Mouse (Mus musculus) stomach, embryonic 14.5 days (tissue): ENCODE data around the gene Muc5b. TPM values are rescaled to one million over a fixed set of nuclear protein-coding genes. Genes with fewer than 3 reads are reported as not detected.
"Not testable (repeated sequence)": the region's sequence is repeated elsewhere in the genome, so short reads cannot be mapped to it uniquely, and the experiment has no call there.

Experiments
- ATAC-seq: fragments of 200-750 bp; cut with Nextera tagmentation; 2 replicates; pipeline ENCODE4 v1.8.0; 2017; ENCODE audit warnings: low read depth, moderate TSS enrichment; ENCODE audit not compliant: insufficient number of reproducible peaks, insufficient read depth, low FRiP score
- H3K27ac ChIP-seq: fragments of 300-500 bp; sonication (generic); 2 replicates; pipeline ENCODE4 v1.5.1; 2014; ENCODE audit warnings: mild to moderate bottlenecking, low read length, moderate library complexity, mixed read lengths
- H3K27me3 ChIP-seq: fragments of 300-500 bp; sonication (generic); 2 replicates; pipeline ENCODE4 v1.6.1; 2014; ENCODE audit warnings: low read length, control low read depth, mixed read lengths; ENCODE audit not compliant: control insufficient read depth, insufficient read depth
- H3K36me3 ChIP-seq: fragments of 300-500 bp; sonication (generic); 2 replicates; pipeline ENCODE4 v1.6.1; 2014; ENCODE audit warnings: mild to moderate bottlenecking, control low read depth, low read length, moderate library complexity, mixed read lengths; ENCODE audit not compliant: control insufficient read depth, insufficient read depth
- H3K4me1 ChIP-seq: fragments of 300-500 bp; sonication (generic); 2 replicates; pipeline ENCODE4 v1.6.1; 2014; ENCODE audit warnings: low read length, control low read depth, mixed read lengths; ENCODE audit not compliant: control insufficient read depth, insufficient read depth
- H3K4me2 ChIP-seq: fragments of 300-500 bp; sonication (generic); replicated peaks from 2 replicates; pipeline ENCODE4 v1.6.1; 2014; ENCODE audit warnings: low read depth, low read length, control low read depth
- H3K4me3 ChIP-seq: fragments of 300-500 bp; sonication (generic); 2 replicates; pipeline ENCODE4 v1.5.1; 2014; ENCODE audit warnings: low read depth, low read length, control low read depth
- H3K9ac ChIP-seq: fragments of 300-500 bp; sonication (generic); replicated peaks from 2 replicates; pipeline ENCODE4 v1.6.1; 2014; ENCODE audit warnings: low read depth, mild to moderate bottlenecking, control low read depth, low read length, moderate library complexity, mixed read lengths
- H3K9me3 ChIP-seq: fragments of 300-500 bp; sonication (generic); 2 replicates; pipeline ENCODE4 v1.6.1; 2016; ENCODE audit warnings: low read depth, low read length, control low read depth; ENCODE audit not compliant: control insufficient read depth
- WGBS: fragments of 180-500 bp; shearing (Covaris S2); extraction: QIAGEN DNeasy Blood & Tissue Kit; methylation state at CpG from one replicate; pipeline ENCODE4 v1.1.7; 2014; 5-methylcytosine and 5-hydroxymethylcytosine counted together
- polyA plus RNA-seq: library from polyadenylated mRNA; unstranded; fragments of >200 nt; fragmentation: Nextera tagmentation; extraction: Ambion mirVana; gene quantifications from 2 replicates; pipeline ENCODE4 v1.2.1, GENCODE M21; 2014

Muc5b gene
- 0.08 and 0.17 TPM in 2 replicates for polyA plus RNA-seq

- Histone ChIP-seq H3K27ac (no peak within 1 kb of the TSS), H3K27me3 (no peaks in the 10 kb centered on the region), H3K9me3 (no peaks in the 10 kb centered on the region), H3K9ac (no peak within 1 kb of the TSS), H3K4me3 (no peak within 1 kb of the TSS), H3K4me2 (no peak within 1 kb of the TSS), H3K36me3 (no peaks in the 10 kb centered on the region), H3K4me1 (no peaks in the 10 kb centered on the region)
- WGBS = 54% methylated on average over 5 of the region's 5 CpGs
- peak; percentile 75 for ATAC-seq
These were observed at the start of gene Muc5b for GRCm38 (mm10) chr7:141838779-141839178. Gene Muc5b (plus strand): TSS chr7:141839070.

- no peak overlapping the region for H3K4me2 ChIP-seq
- no peak overlapping the region for H3K9ac ChIP-seq
- H3K4me1 ChIP-seq = no peaks in the 10 kb centered on the region
- peaks cover 8% of the 10 kb centered on the region for H3K9me3 ChIP-seq
- ATAC-seq = no peak
- no peaks in the 10 kb centered on the region for H3K36me3 ChIP-seq
- no peak overlapping the region for H3K4me3 ChIP-seq
- H3K27me3 ChIP-seq = no peaks in the 10 kb centered on the region
- 92% methylated on average over 1 of the region's 1 CpGs for WGBS
- no peak overlapping the region for H3K27ac ChIP-seq
These were observed 44.6 kb upstream of the Muc5b start for GRCm38 (mm10) chr7:141794251-141794650.

DNA sequence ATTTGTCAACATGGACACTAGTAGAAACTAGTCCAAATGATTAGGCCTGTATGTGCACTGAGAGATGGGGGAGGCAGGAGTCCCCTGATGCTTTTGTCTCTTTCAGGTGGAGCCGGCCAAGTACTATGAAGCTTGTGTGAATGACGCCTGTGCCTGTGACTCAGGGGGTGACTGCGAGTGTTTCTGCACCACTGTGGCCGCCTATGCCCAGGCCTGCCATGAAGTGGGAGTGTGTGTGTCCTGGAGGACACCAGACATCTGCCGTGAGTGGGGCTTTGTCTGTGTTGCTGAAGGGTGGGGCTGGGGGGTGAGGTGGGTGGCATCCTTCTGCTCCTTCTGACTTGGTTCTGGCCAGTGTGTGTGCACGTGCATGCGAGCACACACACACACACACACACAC is 35.7 kb upstream of the Muc5b start:
- Histone ChIP-seq H3K27me3 (no peaks in the 10 kb centered on the region), H3K4me2 (no peak overlapping the region), H3K9me3 (no peaks in the 10 kb centered on the region; the same call in 1 of the 2 replicates), H3K9ac (no peak overlapping the region), H3K4me1 (no peaks in the 10 kb centered on the region), H3K36me3 (no peaks in the 10 kb centered on the region), H3K4me3 (no peak overlapping the region), H3K27ac (no peak overlapping the region)
- no peak for ATAC-seq
- WGBS = 90% methylated on average over 7 of the region's 7 CpGs

- H3K4me1 ChIP-seq = no peaks in the 10 kb centered on the region
- 85% methylated on average over 7 of the region's 7 CpGs for WGBS
These were observed 33.5 kb upstream of the Muc5b start for GRCm38 (mm10) chr7:141805384-141805783.

GRCm38 (mm10) chr7:141807823-141808222 is 31.0 kb upstream of the Muc5b start:
- not testable (repeated sequence) for H3K4me1 ChIP-seq, H3K27me3 ChIP-seq, H3K27ac ChIP-seq, H3K4me2 ChIP-seq, ATAC-seq, H3K4me3 ChIP-seq, H3K9ac ChIP-seq, H3K36me3 ChIP-seq, H3K9me3 ChIP-seq
- no CpG with 5 or more reads among the region's 4 CpGs for WGBS

More at GRCm38 (mm10) chr7:141805384-141805783, 33.5 kb upstream of the Muc5b start:
- no peak overlapping the region for H3K4me2 ChIP-seq
- ATAC-seq = no peak
- no peaks in the 10 kb centered on the region for H3K9me3 ChIP-seq
- H3K27ac ChIP-seq = no peak overlapping the region
- H3K4me3 ChIP-seq = no peak overlapping the region
- H3K36me3 ChIP-seq = no peaks in the 10 kb centered on the region
- no peak overlapping the region for H3K9ac ChIP-seq
- H3K27me3 ChIP-seq = no peaks in the 10 kb centered on the region

GRCm38 (mm10) chr7:141809933-141810332 is 28.9 kb upstream of the Muc5b start:
- H3K9ac ChIP-seq, H3K9me3 ChIP-seq, H3K36me3 ChIP-seq, H3K27me3 ChIP-seq, H3K4me1 ChIP-seq, H3K4me2 ChIP-seq, ATAC-seq, H3K4me3 ChIP-seq, H3K27ac ChIP-seq: not testable (repeated sequence)
- no CpG with 5 or more reads among the region's 4 CpGs for WGBS

GRCm38 (mm10) chr7:141813321-141813720 is 25.5 kb upstream of the Muc5b start:
- Histone ChIP-seq H3K9me3 (no peaks in the 10 kb centered on the region), H3K4me1 (0 out of 2 replicates have a peak, but pooled peaks cover 7% of the 10 kb centered on the region), H3K27me3 (no peaks in the 10 kb centered on the region), H3K4me2 (no peak overlapping the region), H3K27ac (no peak overlapping the region), H3K4me3 (no peak overlapping the region), H3K36me3 (no peaks in the 10 kb centered on the region), H3K9ac (no peak overlapping the region)
- ATAC-seq = no peak
- WGBS = 73% methylated on average over 4 of the region's 4 CpGs

DNA sequence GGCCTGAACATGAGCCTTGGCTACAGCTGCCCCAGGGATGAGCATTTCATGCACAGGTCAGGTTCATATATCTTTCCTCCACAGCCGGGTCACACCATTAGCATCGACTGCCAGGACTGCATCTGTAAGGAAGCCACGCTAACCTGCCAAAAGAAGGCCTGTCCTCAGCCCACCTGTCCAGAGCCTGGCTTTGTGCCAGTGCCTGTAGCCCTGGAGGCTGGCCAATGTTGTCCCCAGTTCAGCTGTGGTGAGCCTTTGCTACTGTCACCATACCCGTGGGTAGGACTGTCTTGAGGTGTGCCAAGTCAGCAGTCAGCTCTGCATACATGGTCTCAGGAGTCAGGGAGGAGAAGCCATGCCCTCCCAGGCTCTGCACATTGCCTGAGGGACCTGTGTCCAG is 23.5 kb upstream of the Muc5b start:
- Histone ChIP-seq H3K36me3 (no peaks in the 10 kb centered on the region), H3K27me3 (no peaks in the 10 kb centered on the region), H3K4me3 (no peak overlapping the region), H3K9ac (no peak overlapping the region), H3K9me3 (no peaks in the 10 kb centered on the region), H3K27ac (no peak overlapping the region), H3K4me2 (no peak overlapping the region), H3K4me1 (0 out of 2 replicates have a peak, but pooled peaks cover 8% of the 10 kb centered on the region)
- 69% methylated on average over 4 of the region's 4 CpGs for whole genome bisulfite sequencing
- ATAC-seq = no peak

DNA sequence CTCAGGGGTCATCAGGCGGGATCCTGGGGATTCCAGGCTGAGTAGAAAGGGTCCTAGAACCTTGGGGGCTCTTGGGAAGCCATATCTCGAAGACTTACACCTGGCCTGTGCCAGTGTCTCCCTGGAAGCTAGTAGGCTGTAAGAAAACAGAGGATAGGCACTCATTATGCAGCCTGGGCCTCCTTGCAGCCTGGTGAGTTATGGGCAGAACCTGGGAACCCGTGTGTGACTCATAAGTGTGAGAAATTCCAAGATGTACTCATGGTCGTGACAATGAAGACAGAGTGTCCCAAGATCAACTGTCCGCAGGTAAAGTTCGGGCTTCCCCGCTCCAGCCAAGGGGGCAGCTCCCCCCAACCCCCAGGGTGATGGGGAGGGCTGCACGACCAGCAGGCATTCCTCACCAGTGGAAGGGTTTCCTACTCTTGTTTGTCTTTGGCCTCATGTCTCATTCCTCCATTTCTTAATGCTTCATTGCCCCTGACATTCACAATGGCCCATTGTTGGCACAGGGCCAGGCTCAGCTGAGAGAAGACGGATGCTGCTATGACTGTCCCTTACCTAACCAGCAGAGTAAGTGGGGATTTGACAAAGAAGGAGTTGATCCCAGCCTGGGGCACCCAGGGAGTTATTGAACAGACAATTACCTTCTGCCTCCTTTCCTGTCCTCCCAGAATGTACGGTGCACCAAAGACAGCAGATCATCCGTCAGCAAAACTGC is 21.4 kb upstream of the Muc5b start:
- Histone ChIP-seq H3K36me3 (no peaks in the 10 kb centered on the region), H3K9ac (no peak overlapping the region), H3K4me3 (no peak overlapping the region), H3K27ac (no peak overlapping the region), H3K4me1 (peaks cover 10% of the 10 kb centered on the region; the same call in 1 of the 2 replicates), H3K4me2 (no peak overlapping the region), H3K27me3 (no peaks in the 10 kb centered on the region), H3K9me3 (no peaks in the 10 kb centered on the region)
- no peak for ATAC-seq
- WGBS = 59% methylated on average over 11 of the region's 11 CpGs
